Comparison of ENCODE assay signal across 10 mouse cellular contexts in genomic region chr2:45100628-45101027, GRCm38 (mm10). TPM values are rescaled to one million over a fixed set of nuclear protein-coding genes. Genes with fewer than 3 reads are reported as not detected.
DNase-seq lines count a peak whose midpoint lies in the region; ATAC-seq and TF ChIP-seq lines count a peak whose summit lies in the region.
"Had no signal": no experiment of that assay in that cellular context is flagged by ENCODE, and none has a peak within 500 bp of the region (broad histone marks: within the 10 kb centered on the region; RNA-seq: fewer than 3 reads in every experiment).

No protein-coding gene starts in this region.

- intact Hi-C loops in heart, adult 2 months (cut with DNase I): no loop called here

- TF ChIP-seq POLR2A in heart, adult 2 months (IDR thresholded peaks at IDR 0.05; ENCODE audit: insufficient read depth, low read depth, low read length): no peak

- no peaks in the 10 kb centered on the region for H3K9me3 ChIP-seq in midbrain, embryonic 11.5 days (ENCODE audit: control insufficient read depth, low read length)
- H3K9me3 ChIP-seq in midbrain, embryonic 16.5 days (replicated peaks; ENCODE audit: control insufficient read depth, low read length, poor library complexity, severe bottlenecking): no peaks in the 10 kb centered on the region
- no peaks in the 10 kb centered on the region for H3K9me3 ChIP-seq in hindbrain, postnatal 0 days (ENCODE audit: low read length)
- H3K9me3 ChIP-seq in stomach, embryonic 15.5 days: no peaks in the 10 kb centered on the region
- H3K9me3 ChIP-seq: limb, embryonic 12.5 days had no signal

- 55% methylated on average over 7 of the region's 7 CpGs for WGBS in heart, adult 2 months
- 62% methylated on average over 7 of the region's 7 CpGs for WGBS in midbrain, embryonic 11.5 days
- WGBS in midbrain, embryonic 16.5 days: 50% methylated on average over 7 of the region's 7 CpGs
- WGBS in hindbrain, postnatal 0 days: 45% methylated on average over 7 of the region's 7 CpGs
- WGBS in stomach, embryonic 15.5 days: 64% methylated on average over 7 of the region's 7 CpGs

- H3K27me3 ChIP-seq in heart, adult 2 months (ENCODE audit: control insufficient read depth, insufficient read depth, low read length): no peaks in the 10 kb centered on the region
- H3K27me3 ChIP-seq in midbrain, embryonic 11.5 days (ENCODE audit: control insufficient read depth, insufficient read depth, low read length): no peaks in the 10 kb centered on the region
- H3K27me3 ChIP-seq in midbrain, embryonic 16.5 days (ENCODE audit: control insufficient read depth, insufficient read depth, low read depth, low read length): no peaks in the 10 kb centered on the region
- no peaks in the 10 kb centered on the region for H3K27me3 ChIP-seq in hindbrain, postnatal 0 days (ENCODE audit: insufficient read depth, low read length)
- no peaks in the 10 kb centered on the region for H3K27me3 ChIP-seq in stomach, embryonic 15.5 days (replicated peaks)

- TF ChIP-seq EP300 in heart, adult 2 months (IDR thresholded peaks at IDR 0.05; ENCODE audit: insufficient read depth, low read depth, low read length): no peak

- no peak for DNase-seq in heart, adult 2 months
- DNase-seq in heart, adult 18-20 months: no peak
- no peak for DNase-seq in midbrain, embryonic 11.5 days (ENCODE audit: low spot score, missing footprints)
- no peak for DNase-seq in hindbrain, postnatal 0 days (ENCODE audit: low spot score)
- DNase-seq in urinary bladder, adult 18-20 months (ENCODE audit: low spot score in 2 of 2): no peak
- no peak for DNase-seq in spleen, postnatal 14 days (ENCODE audit: low spot score in 2 of 2)
- DNase-seq: thymus, postnatal 25 days had no signal

- H3K4me3 ChIP-seq in heart, adult 2 months: no peak overlapping the region
- H3K4me3 ChIP-seq in midbrain, embryonic 11.5 days (ENCODE audit: low read depth, low read length): no peak overlapping the region
- no peak overlapping the region for H3K4me3 ChIP-seq in midbrain, embryonic 16.5 days (ENCODE audit: low read depth, low read length)
- no peak overlapping the region for H3K4me3 ChIP-seq in hindbrain, postnatal 0 days (ENCODE audit: low read length)
- H3K4me3 ChIP-seq in stomach, embryonic 15.5 days (replicated peaks): no peak overlapping the region
- H3K4me3 ChIP-seq: limb, embryonic 12.5 days had no signal

- peak overlapping the region; percentile 31; the same call in 1 of the 2 replicates for H3K9ac ChIP-seq in heart, adult 2 months (ENCODE audit: low read depth, low read length)
- H3K9ac ChIP-seq in midbrain, embryonic 11.5 days (ENCODE audit: low read length): 0 out of 2 replicates have a peak overlapping the region, but pooled peaks have one; percentile 2
- no peak overlapping the region for H3K9ac ChIP-seq in midbrain, embryonic 16.5 days (ENCODE audit: low read depth, low read length)
- H3K9ac ChIP-seq in hindbrain, postnatal 0 days (replicated peaks; ENCODE audit: low read length): no peak overlapping the region
- no peak overlapping the region for H3K9ac ChIP-seq in stomach, embryonic 15.5 days
- H3K9ac ChIP-seq: limb, embryonic 12.5 days had no signal

- H3K4me2 ChIP-seq in midbrain, embryonic 11.5 days: no peak overlapping the region
- no peak overlapping the region for H3K4me2 ChIP-seq in midbrain, embryonic 16.5 days (ENCODE audit: low read length)
- 0 out of 2 replicates have a peak overlapping the region, but pooled peaks have one; percentile 13 for H3K4me2 ChIP-seq in hindbrain, postnatal 0 days (ENCODE audit: low read depth, low read length)
- H3K4me2 ChIP-seq in stomach, embryonic 15.5 days: 0 out of 2 replicates have a peak overlapping the region, but pooled peaks have one; percentile 3
- H3K4me2 ChIP-seq: limb, embryonic 12.5 days had no signal

- peaks cover 49% of the 10 kb centered on the region for H3K36me3 ChIP-seq in heart, adult 2 months (ENCODE audit: control insufficient read depth, insufficient read depth, low read length)
- H3K36me3 ChIP-seq in midbrain, embryonic 11.5 days (ENCODE audit: control insufficient read depth, insufficient read depth, low read length): no peaks in the 10 kb centered on the region
- no peaks in the 10 kb centered on the region for H3K36me3 ChIP-seq in midbrain, embryonic 16.5 days (ENCODE audit: control insufficient read depth, insufficient read depth, low read length)
- no peaks in the 10 kb centered on the region for H3K36me3 ChIP-seq in hindbrain, postnatal 0 days (ENCODE audit: insufficient read depth, low read length)
- H3K36me3 ChIP-seq in stomach, embryonic 15.5 days: no peaks in the 10 kb centered on the region
- H3K36me3 ChIP-seq: limb, embryonic 12.5 days had no signal

- ATAC-seq in midbrain, embryonic 11.5 days (ENCODE audit: low FRiP score): no peak
- no peak for ATAC-seq in midbrain, embryonic 16.5 days
- 0 out of 2 replicates have a peak, but pooled peaks have one; percentile 24 for ATAC-seq in hindbrain, postnatal 0 days
- peak; percentile 43; the same call in 1 of the 2 replicates for ATAC-seq in stomach, embryonic 15.5 days (ENCODE audit: insufficient read depth, low FRiP score, low read depth)

- peaks cover 25% of the 10 kb centered on the region for H3K4me1 ChIP-seq in heart, adult 2 months (ENCODE audit: control insufficient read depth, insufficient read depth, low read length)
- H3K4me1 ChIP-seq in midbrain, embryonic 11.5 days (ENCODE audit: control insufficient read depth, insufficient read depth, low read length): peaks cover 89% of the 10 kb centered on the region
- peaks cover 45% of the 10 kb centered on the region for H3K4me1 ChIP-seq in midbrain, embryonic 16.5 days (ENCODE audit: control insufficient read depth, insufficient read depth, low read length)
- H3K4me1 ChIP-seq in hindbrain, postnatal 0 days (ENCODE audit: insufficient read depth, low read length): peaks cover 6% of the 10 kb centered on the region
- peaks cover 12% of the 10 kb centered on the region for H3K4me1 ChIP-seq in stomach, embryonic 15.5 days

- no peaks in the 10 kb centered on the region for H3K79me2 ChIP-seq in heart, adult 2 months (replicated peaks; ENCODE audit: control insufficient read depth, insufficient read depth, low read length)

- H3K27ac ChIP-seq in heart, adult 2 months: peak overlapping the region; percentile 4
- H3K27ac ChIP-seq in midbrain, embryonic 11.5 days (ENCODE audit: low read depth, low read length): no peak overlapping the region
- H3K27ac ChIP-seq in midbrain, embryonic 16.5 days (ENCODE audit: low read length): no peak overlapping the region
- H3K27ac ChIP-seq in hindbrain, postnatal 0 days: 0 out of 2 replicates have a peak overlapping the region, but pooled peaks have one; percentile 26
- H3K27ac ChIP-seq in stomach, embryonic 15.5 days: no peak overlapping the region
- H3K27ac ChIP-seq: limb, embryonic 12.5 days had no signal

- TF ChIP-seq CTCF in heart, adult 2 months (IDR thresholded peaks at IDR 0.05): no peak
- TF ChIP-seq CTCF in hindbrain, postnatal 0 days (IDR thresholded peaks at IDR 0.05; ENCODE audit: low read depth): no peak

RNA-seq across cellular contexts. Expression of gene Zeb2, which starts 16.6 kb away (rescaled TPM):
- total RNA-seq in heart, adult 2 months (2021): 10 to 100 TPM; 46.7 to 50.0 TPM
- polyA plus RNA-seq in heart, adult 2 months (2012; rRNA removed): 16.5 and 34.3 TPM in 2 replicates
- 10 to 100 TPM; 34.4 to 44.2 TPM for total RNA-seq in heart, adult 18-20 months (2021)
- 61.2 and 69.9 TPM in 2 replicates for polyA plus RNA-seq in midbrain, embryonic 11.5 days (2014; fragmentation: Nextera tagmentation; extraction: Ambion mirVana)
- polyA plus RNA-seq in midbrain, embryonic 16.5 days (2015; fragmentation: Nextera tagmentation; extraction: Ambion mirVana): 24.6 and 26.7 TPM in 2 replicates
- 47.7 and 52.0 TPM in 2 replicates for total RNA-seq in hindbrain, postnatal 0 days (2014; rRNA removed)
- polyA plus RNA-seq in hindbrain, postnatal 0 days (2015; fragmentation: Nextera tagmentation; extraction: Ambion mirVana): 21.4 and 21.9 TPM in 2 replicates
- 46.5 and 49.9 TPM in 2 replicates for polyA plus RNA-seq in stomach, embryonic 15.5 days (2015; fragmentation: Nextera tagmentation; extraction: Ambion mirVana)

Comparison
In these comparisons a context has a peak if more than half of its experiments do, and no peak if none do; other contexts are left out.
1. H3K9ac ChIP-seq: peak in heart, adult 2 months (single experiment) and midbrain, embryonic 11.5 days (single experiment); none in midbrain, embryonic 16.5 days (single experiment), hindbrain, postnatal 0 days (single experiment) and stomach, embryonic 15.5 days (single experiment).
2. H3K27ac ChIP-seq: peak in heart, adult 2 months (single experiment) and hindbrain, postnatal 0 days (single experiment); none in midbrain, embryonic 11.5 days (single experiment), midbrain, embryonic 16.5 days (single experiment) and stomach, embryonic 15.5 days (single experiment).
3. ATAC-seq: peak in hindbrain, postnatal 0 days (single experiment) and stomach, embryonic 15.5 days (single experiment); none in midbrain, embryonic 11.5 days (single experiment) and midbrain, embryonic 16.5 days (single experiment).
4. H3K4me2 ChIP-seq: peak in hindbrain, postnatal 0 days (single experiment) and stomach, embryonic 15.5 days (single experiment); none in midbrain, embryonic 11.5 days (single experiment) and midbrain, embryonic 16.5 days (single experiment).